Mouse (Mus musculus) embryonic facial prominence, embryonic 15.5 days (tissue): ENCODE data around the gene Banp. TPM values are rescaled to one million over a fixed set of nuclear protein-coding genes. Genes with fewer than 3 reads are reported as not detected.

Experiments used
- ATAC-seq: fragments of 200-750 bp; cut with Nextera tagmentation; 2 replicates; pipeline ENCODE4 v1.8.0; 2017; ENCODE audit warnings: low read depth, moderate TSS enrichment; ENCODE audit not compliant: insufficient number of reproducible peaks, low FRiP score, low TSS enrichment
- H3K27ac ChIP-seq: fragments of 300-500 bp; sonication (generic); replicated peaks from 2 replicates; pipeline ENCODE4 v1.5.1; 2015; ENCODE audit warnings: mild to moderate bottlenecking, inconsistent platforms
- H3K27me3 ChIP-seq: fragments of 300-500 bp; sonication (generic); 2 replicates; pipeline ENCODE4 v1.6.1; 2015; ENCODE audit warnings: inconsistent platforms
- H3K36me3 ChIP-seq: fragments of 300-500 bp; sonication (generic); 2 replicates; pipeline ENCODE4 v1.6.1; 2015; ENCODE audit warnings: mild to moderate bottlenecking, inconsistent platforms
- H3K4me1 ChIP-seq: fragments of 300-500 bp; sonication (generic); 2 replicates; pipeline ENCODE4 v1.6.1; 2015; ENCODE audit warnings: inconsistent platforms
- H3K4me2 ChIP-seq: fragments of 300-500 bp; sonication (generic); replicated peaks from 2 replicates; pipeline ENCODE4 v1.6.1; 2015; ENCODE audit warnings: mild to moderate bottlenecking, inconsistent platforms
- H3K4me3 ChIP-seq: fragments of 300-500 bp; sonication (generic); replicated peaks from 2 replicates; pipeline ENCODE4 v1.5.1; 2015; ENCODE audit warnings: mild to moderate bottlenecking, inconsistent platforms
- H3K9ac ChIP-seq: fragments of 300-500 bp; sonication (generic); 2 replicates; pipeline ENCODE4 v1.6.1; 2015; ENCODE audit warnings: inconsistent platforms
- H3K9me3 ChIP-seq: fragments of 300-500 bp; sonication (generic); replicated peaks from 2 replicates; pipeline ENCODE4 v1.6.1; 2016; ENCODE audit warnings: inconsistent platforms
- WGBS: fragments of 180-500 bp; shearing (Covaris S2); methylation state at CpG from one replicate; pipeline ENCODE4 v1.1.7; 2015; 5-methylcytosine and 5-hydroxymethylcytosine counted together
- polyA plus RNA-seq: library from polyadenylated mRNA; unstranded; fragments of >200 nt; fragmentation: Nextera tagmentation; extraction: Ambion mirVana; gene quantifications from 2 replicates; pipeline ENCODE4 v1.2.1, GENCODE M21; 2015

Gene Banp
- polyA plus RNA-seq, 1 experiment from 2014 or later = 46.3 TPM

GRCm38 (mm10) chr8:121952122-121952521 is 2.6 kb downstream of the Banp start:
- H3K36me3 ChIP-seq = peaks cover 17% of the 10 kb centered on the region
- H3K9ac ChIP-seq = no peak overlapping the region
- no peak overlapping the region; the same call in 1 of the 2 replicates for H3K4me3 ChIP-seq
- no peak for ATAC-seq
- H3K27me3 ChIP-seq = no peaks in the 10 kb centered on the region
- no peak overlapping the region for H3K27ac ChIP-seq
- H3K9me3 ChIP-seq = no peaks in the 10 kb centered on the region
- peak overlapping the region; percentile 77 for H3K4me2 ChIP-seq
- H3K4me1 ChIP-seq = peaks cover 62% of the 10 kb centered on the region

- 87% methylated on average over 7 of the region's 7 CpGs for WGBS
- H3K4me1 ChIP-seq = peaks cover 59% of the 10 kb centered on the region
- no peak for ATAC-seq
- no peak overlapping the region for H3K4me3 ChIP-seq
- no peaks in the 10 kb centered on the region for H3K9me3 ChIP-seq
- H3K27me3 ChIP-seq = no peaks in the 10 kb centered on the region
- H3K4me2 ChIP-seq = peak overlapping the region; percentile 77
- peaks cover 17% of the 10 kb centered on the region for H3K36me3 ChIP-seq
- H3K9ac ChIP-seq = no peak overlapping the region
- no peak overlapping the region for H3K27ac ChIP-seq
Measured at GRCm38 (mm10) chr8:121952800-121953199, 3.2 kb downstream of the Banp start.

GRCm38 (mm10) chr8:121953821-121954545 is 4.4 kb downstream of the Banp start:
- H3K4me1 ChIP-seq = peaks cover 49% of the 10 kb centered on the region
- no peak overlapping the region for H3K4me3 ChIP-seq
- H3K27me3 ChIP-seq = no peaks in the 10 kb centered on the region
- H3K9ac ChIP-seq = no peak overlapping the region
- WGBS = 50% methylated on average over 3 of the region's 3 CpGs
- peaks cover 17% of the 10 kb centered on the region for H3K36me3 ChIP-seq
- H3K4me2 ChIP-seq = no peak overlapping the region
- H3K9me3 ChIP-seq = no peaks in the 10 kb centered on the region
- ATAC-seq = no peak
- no peak overlapping the region; the same call in 1 of the 2 replicates for H3K27ac ChIP-seq

GRCm38 (mm10) chr8:121954981-121955555 is 5.5 kb downstream of the Banp start:
- no peak overlapping the region for H3K4me2 ChIP-seq
- peaks cover 48% of the 10 kb centered on the region for H3K4me1 ChIP-seq
- H3K27me3 ChIP-seq = no peaks in the 10 kb centered on the region
- no peak overlapping the region for H3K9ac ChIP-seq
- H3K4me3 ChIP-seq = no peak overlapping the region
- no peak for ATAC-seq
- WGBS = 78% methylated on average over 10 of the region's 10 CpGs
- H3K27ac ChIP-seq = peak overlapping the region; percentile 8; the same call in 1 of the 2 replicates
- peaks cover 17% of the 10 kb centered on the region for H3K36me3 ChIP-seq
- H3K9me3 ChIP-seq = no peaks in the 10 kb centered on the region

GRCm38 (mm10) chr8:121955825-121956500 is 6.4 kb downstream of the Banp start:
- H3K9ac ChIP-seq = no peak overlapping the region
- H3K27ac ChIP-seq = no peak overlapping the region
- H3K4me1 ChIP-seq = peaks cover 55% of the 10 kb centered on the region
- H3K4me3 ChIP-seq = no peak overlapping the region
- H3K27me3 ChIP-seq = no peaks in the 10 kb centered on the region
- no peak for ATAC-seq
- peaks cover 17% of the 10 kb centered on the region for H3K36me3 ChIP-seq
- WGBS = 66% methylated on average over 1 of the region's 1 CpGs
- no peaks in the 10 kb centered on the region for H3K9me3 ChIP-seq
- no peak overlapping the region for H3K4me2 ChIP-seq

- no peaks in the 10 kb centered on the region for H3K9me3 ChIP-seq
- H3K4me1 ChIP-seq = peaks cover 44% of the 10 kb centered on the region
- H3K27ac ChIP-seq = no peak overlapping the region
- 90% methylated on average over 1 of the region's 1 CpGs for WGBS
- peaks cover 11% of the 10 kb centered on the region for H3K36me3 ChIP-seq
- H3K9ac ChIP-seq = no peak overlapping the region
- H3K4me3 ChIP-seq = no peak overlapping the region
- H3K4me2 ChIP-seq = no peak overlapping the region
- no peaks in the 10 kb centered on the region for H3K27me3 ChIP-seq
- no peak for ATAC-seq
Measured at GRCm38 (mm10) chr8:121958395-121958794, 8.8 kb downstream of the Banp start.

- no peak for ATAC-seq
Measured at GRCm38 (mm10) chr8:121962892-121963291, 13.3 kb downstream of the Banp start.

GRCm38 (mm10) chr8:121964716-121965512 is 15.4 kb downstream of the Banp start:
- H3K36me3 ChIP-seq = no peaks in the 10 kb centered on the region
- H3K4me3 ChIP-seq = no peak overlapping the region
- no peak for ATAC-seq
- no peaks in the 10 kb centered on the region for H3K27me3 ChIP-seq
- 45% methylated on average over 8 of the region's 8 CpGs for WGBS
- H3K4me2 ChIP-seq = no peak overlapping the region
- H3K4me1 ChIP-seq = peaks cover 60% of the 10 kb centered on the region
- H3K27ac ChIP-seq = peak overlapping the region; percentile 66
- H3K9me3 ChIP-seq = no peaks in the 10 kb centered on the region
- H3K9ac ChIP-seq = no peak overlapping the region

More at GRCm38 (mm10) chr8:121962892-121963291, 13.3 kb downstream of the Banp start:
- peaks cover 61% of the 10 kb centered on the region for H3K4me1 ChIP-seq
- no peaks in the 10 kb centered on the region for H3K36me3 ChIP-seq
- H3K4me3 ChIP-seq = no peak overlapping the region
- H3K27ac ChIP-seq = no peak overlapping the region
- no peak overlapping the region for H3K9ac ChIP-seq
- 83% methylated on average over 3 of the region's 3 CpGs for WGBS
- no peaks in the 10 kb centered on the region for H3K9me3 ChIP-seq
- no peaks in the 10 kb centered on the region for H3K27me3 ChIP-seq
- H3K4me2 ChIP-seq = no peak overlapping the region

- 55% methylated on average over 5 of the region's 5 CpGs for WGBS
- ATAC-seq = no peak
- H3K9me3 ChIP-seq = no peaks in the 10 kb centered on the region
- peak overlapping the region; percentile 65; the same call in 1 of the 2 replicates for H3K27ac ChIP-seq
- no peak overlapping the region for H3K9ac ChIP-seq
- H3K36me3 ChIP-seq = no peaks in the 10 kb centered on the region
- no peak overlapping the region for H3K4me3 ChIP-seq
- no peaks in the 10 kb centered on the region for H3K27me3 ChIP-seq
- H3K4me1 ChIP-seq = peaks cover 57% of the 10 kb centered on the region
- no peak overlapping the region for H3K4me2 ChIP-seq
Measured at GRCm38 (mm10) chr8:121966110-121966509, 16.6 kb downstream of the Banp start.

GRCm38 (mm10) chr8:121966714-121967448 is 17.3 kb downstream of the Banp start:
- Histone ChIP-seq H3K4me3 (no peak overlapping the region), H3K4me2 (no peak overlapping the region), H3K9ac (no peak overlapping the region), H3K36me3 (no peaks in the 10 kb centered on the region), H3K9me3 (no peaks in the 10 kb centered on the region), H3K27ac (peak overlapping the region; percentile 65), H3K4me1 (peaks cover 53% of the 10 kb centered on the region), H3K27me3 (no peaks in the 10 kb centered on the region)
- WGBS = 45% methylated on average over 7 of the region's 7 CpGs
- no peak for ATAC-seq
